Mouse (Mus musculus) G1E-ER4 (cell line): ENCODE data around the gene Mri1. TPM values are rescaled to one million over a fixed set of nuclear protein-coding genes. Genes with fewer than 3 reads are reported as not detected.

ENCODE experiments used
- GATA1 ChIP-seq: IDR thresholded peaks from one replicate; pipeline ENCODE4 v1.8.0; 2012; ENCODE audit warnings: low read length, inconsistent platforms
- polyA plus RNA-seq: library from polyadenylated mRNA; stranded (reverse); fragments of >175 nt; gene quantifications from 2 replicates; pipeline ENCODE4 v1.2.3, GENCODE M21; 2012

The Mri1 gene
- polyA plus RNA-seq, 1 experiment = 105 TPM

- TF ChIP-seq GATA1 = no peak
Observed at GRCm38 (mm10) chr8:84211881-84212563, 45.1 kb downstream of the Mri1 start.

- no peak for TF ChIP-seq GATA1
Observed at GRCm38 (mm10) chr8:84211202-84211601, 45.9 kb downstream of the Mri1 start.

DNA sequence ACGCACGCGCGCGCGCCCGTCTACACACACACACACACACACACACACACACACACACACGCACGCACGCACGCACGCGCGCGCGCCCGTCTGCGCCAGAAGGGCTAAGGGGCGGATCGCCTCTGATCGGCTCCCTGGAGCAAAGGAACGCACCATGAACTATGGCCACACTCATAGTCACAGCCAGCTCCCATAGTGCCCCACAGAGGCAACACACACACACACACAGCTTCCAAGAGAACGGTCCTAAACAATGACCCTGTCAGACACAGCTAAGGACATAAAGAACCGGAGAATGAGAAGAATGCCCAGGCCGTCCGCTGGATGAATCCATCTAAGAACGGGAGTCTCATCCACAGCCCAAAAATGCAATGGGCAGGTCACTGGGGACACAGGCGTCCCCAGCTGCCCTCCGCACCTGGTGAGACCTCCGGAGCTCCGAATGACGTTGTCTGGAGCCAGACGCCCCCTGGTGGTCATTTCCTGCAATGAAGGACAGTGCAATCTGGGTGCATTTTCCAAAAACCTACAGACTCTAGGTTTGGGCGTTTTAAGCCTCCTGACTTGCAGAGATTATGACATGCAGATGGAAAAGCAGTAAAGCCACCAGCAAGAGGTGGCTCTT, 46.8 kb downstream of the Mri1 start:
- no peak for TF ChIP-seq GATA1

DNA sequence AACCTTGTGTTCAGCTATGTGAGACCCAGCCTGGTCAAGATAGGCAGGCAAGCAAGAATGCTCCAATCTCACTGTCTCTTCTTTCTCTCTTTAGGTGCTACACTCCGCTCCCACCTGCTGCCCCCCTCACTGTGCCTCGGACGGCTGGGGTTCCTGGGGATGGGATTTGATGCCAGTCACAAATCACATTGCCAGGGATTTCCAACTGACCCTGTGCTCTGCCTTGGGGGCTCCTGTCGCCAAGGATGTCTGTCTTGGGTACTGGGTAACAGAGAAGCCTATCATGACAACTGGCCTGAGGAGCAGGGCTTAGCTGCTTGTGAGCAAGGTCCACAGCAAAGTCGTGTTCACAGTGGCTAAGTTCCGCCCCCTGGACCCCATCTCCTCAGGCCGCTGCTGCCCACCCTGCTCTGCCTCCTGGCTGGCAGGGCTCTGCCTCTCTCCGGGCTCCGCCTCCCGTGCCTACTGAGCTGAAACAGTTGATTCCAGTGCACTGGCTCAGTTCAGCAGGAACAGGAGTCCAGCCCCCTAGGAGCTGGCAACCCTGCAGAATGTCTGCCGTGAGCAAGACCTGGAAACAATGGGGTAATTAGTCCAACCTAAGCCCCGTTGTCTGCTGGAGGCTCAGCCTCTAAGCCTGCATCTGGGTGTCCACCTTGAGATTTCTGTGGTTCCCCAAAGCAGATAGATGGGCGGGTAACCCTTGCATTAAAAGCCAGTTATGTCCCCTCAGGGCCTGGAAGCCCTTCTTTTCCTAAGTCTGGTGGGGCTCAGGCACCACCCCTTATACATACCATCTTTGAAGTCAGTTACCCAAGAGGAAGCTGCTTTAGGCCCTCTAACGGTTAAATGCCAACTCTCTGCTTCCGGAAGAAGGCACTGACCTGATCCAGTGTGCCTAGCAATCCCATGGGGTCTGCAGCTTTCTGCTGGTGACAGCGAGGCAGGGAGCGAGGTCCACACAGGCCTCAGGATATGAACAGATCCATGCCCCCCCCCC, 48.4 kb downstream of the Mri1 start:
- no peak for TF ChIP-seq GATA1

GRCm38 (mm10) chr8:84207811-84208210, 49.3 kb downstream of the Mri1 start:
- TF ChIP-seq GATA1 = no peak

DNA sequence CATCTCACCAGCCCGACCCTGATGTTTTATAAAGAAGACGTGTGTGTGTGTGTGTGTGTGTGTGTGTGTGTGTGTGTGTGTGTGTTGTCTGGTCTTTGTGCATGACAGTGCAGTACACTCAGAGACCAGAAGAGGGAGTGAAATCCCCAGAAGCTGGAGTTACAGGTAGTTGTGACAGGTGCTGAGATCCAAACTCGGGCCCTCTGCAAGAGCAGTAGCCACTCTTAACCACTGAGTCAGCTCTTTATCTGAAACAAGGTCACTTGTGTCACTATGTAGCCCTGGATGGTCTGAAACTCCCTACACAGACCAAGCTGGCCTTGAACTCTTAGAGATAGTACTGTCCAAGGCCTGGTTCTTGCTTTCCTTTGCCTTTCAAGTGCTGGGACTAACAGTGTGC, 50.5 kb downstream of the Mri1 start:
- TF ChIP-seq GATA1 = no peak

GRCm38 (mm10) chr8:84205073-84205472, 52.1 kb downstream of the Mri1 start:
- TF ChIP-seq GATA1 = no peak

DNA sequence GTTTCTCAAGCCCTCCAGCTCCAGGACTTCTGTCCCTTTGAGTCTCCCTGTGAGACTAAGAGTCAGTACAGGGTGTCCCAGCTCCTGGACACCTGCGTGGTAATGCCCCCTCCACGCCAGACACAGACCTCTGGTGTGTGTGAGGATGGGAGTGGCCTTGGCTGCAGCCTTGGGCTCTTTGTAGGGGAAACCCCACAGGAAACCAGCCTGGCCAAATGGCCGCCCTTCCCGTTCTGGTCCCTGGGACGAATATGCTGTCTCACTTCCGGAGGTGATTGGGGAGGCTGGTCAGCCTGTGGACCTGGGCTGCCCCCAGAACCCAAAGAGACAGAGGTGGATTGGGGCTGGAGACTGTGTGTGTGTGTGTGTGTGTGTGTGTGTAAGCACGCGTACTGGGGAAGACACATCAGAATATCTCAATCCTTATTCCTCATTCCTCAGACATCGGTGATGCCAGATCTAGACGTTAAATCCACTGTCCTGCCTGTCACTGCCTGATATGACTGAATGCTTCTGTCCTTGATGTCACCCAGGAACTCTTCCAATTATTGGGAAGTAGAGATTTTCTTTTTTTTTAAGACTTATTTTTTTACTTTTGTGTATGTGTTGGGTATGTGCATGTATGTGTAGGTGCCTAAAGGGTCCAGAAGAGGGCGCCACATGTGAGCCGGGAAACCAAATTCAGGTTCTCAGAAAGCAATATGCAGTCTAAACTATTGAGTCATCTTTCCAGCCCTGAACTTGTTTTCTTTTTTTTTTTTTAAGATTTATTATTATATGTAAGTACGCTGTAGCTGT, 53.0 kb downstream of the Mri1 start:
- no peak for TF ChIP-seq GATA1

DNA sequence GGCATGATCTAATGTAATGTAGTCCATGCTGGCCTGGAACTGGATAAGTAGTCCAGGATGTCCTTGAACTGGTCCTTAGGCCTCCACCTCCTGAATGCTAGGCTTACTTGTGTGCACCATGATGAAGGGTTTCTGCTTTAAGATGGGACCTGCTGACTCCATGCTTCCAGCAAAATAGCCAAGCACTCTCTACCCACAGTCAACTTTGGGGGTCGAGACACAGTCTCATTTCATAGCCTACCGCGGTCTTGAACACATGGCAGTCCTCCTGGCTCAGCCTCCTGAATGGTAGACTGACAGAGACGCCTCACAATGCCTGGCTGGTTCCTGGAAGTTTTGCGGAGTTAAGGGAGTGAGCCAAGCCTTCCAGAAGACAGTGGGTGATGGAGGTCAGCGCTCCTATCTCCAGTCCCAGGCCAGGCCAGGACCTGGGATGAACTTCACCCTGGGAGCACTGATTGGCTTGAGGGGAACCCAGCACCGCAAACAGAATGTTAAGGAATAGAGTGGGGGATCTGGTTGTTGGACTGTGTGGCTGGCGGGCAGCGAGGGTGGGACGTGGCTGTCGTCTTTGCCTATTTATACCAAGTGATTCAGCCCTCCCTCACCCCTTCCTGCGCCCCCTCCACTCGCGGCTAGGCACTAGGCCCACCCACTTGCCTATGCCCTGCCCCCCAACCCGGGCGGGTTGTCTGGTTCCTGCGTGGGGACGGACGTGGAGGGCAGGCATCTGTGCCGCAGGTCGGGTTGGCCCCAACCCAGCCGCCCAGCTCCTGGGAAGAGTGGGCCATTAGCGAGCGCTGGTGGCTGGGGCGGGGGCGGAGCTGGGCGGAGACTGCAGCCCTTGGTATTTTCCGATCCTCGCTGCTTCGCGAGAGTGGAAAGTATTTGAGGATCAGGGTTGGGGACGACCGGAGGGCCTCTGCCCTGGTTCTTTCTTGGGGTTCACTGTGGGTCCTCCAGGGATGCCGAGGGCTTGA, 53.9 kb downstream of the Mri1 start:
- no peak for TF ChIP-seq GATA1

DNA sequence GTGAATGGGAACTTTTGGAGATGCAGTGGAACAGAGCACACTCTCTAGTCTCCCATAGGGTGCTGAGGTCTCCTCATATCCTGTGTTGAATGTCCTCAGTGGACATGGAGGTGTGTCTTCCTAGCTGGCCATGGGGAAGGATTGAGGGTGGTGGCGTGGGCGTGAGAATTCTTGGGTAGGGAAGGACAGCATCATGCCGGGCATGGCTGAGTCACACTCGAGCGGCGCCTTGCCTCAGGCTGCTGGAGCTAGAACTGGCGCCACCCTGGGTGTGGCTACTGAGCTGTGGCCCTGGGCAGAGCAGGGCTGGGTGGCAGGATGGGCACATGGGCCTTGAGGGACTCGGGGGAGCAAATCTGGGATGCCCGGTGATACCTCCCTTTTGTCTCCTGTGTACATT, 54.7 kb downstream of the Mri1 start:
- TF ChIP-seq GATA1 = no peak

- no peak for TF ChIP-seq GATA1
Observed at GRCm38 (mm10) chr8:84201545-84202245, 55.4 kb downstream of the Mri1 start.

- no peak for TF ChIP-seq GATA1
Observed at GRCm38 (mm10) chr8:84200652-84201544, 56.2 kb downstream of the Mri1 start.

DNA sequence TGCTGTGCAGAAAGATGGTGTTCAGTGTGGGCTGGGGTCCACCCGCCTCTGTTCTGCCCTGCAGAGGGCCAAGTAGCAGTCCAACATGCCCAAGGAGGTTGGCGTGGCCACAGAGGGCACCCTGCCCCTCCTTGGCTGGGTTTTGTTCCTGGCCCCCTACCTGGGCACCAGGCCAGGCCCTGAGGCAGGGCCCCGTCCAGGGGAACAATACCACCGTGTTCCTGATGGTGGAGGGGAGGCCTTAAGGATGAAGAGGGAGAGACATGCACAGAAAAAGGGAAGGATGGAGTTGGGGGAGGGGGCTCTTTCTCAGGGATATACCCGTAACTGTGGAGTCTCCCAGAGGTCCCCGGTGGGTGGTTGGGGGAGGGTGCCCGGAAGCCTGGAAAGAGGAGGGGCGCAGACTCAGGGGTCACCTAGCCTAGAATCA, 57.0 kb downstream of the Mri1 start:
- TF ChIP-seq GATA1 = no peak

Other genes starting within 250 kb of the Mri1 start
- not detected in 2 replicates for gene 2210011C24Rik, start 245.2 kb downstream of the Mri1 start, polyA plus RNA-seq
- gene Palm3, start 235.9 kb downstream of the Mri1 start, polyA plus RNA-seq = 0.29 and 0.55 TPM in 2 replicates
- not detected in 2 replicates for gene Il27ra, start 214.7 kb downstream of the Mri1 start, polyA plus RNA-seq
- gene Rln3, start 212.3 kb downstream of the Mri1 start, polyA plus RNA-seq = not detected in 2 replicates
- gene Gm10643, start 192.2 kb downstream of the Mri1 start, polyA plus RNA-seq = 0.11 TPM in 2 replicates
- 41.0 and 46.3 TPM in 2 replicates for gene Rfx1, start 190.5 kb downstream of the Mri1 start, polyA plus RNA-seq
- gene Dcaf15, start 152.6 kb downstream of the Mri1 start, polyA plus RNA-seq = 60.0 and 74.5 TPM in 2 replicates
- 0.02 and 0.03 TPM in 2 replicates for gene Podnl1, start 131.3 kb downstream of the Mri1 start, polyA plus RNA-seq
- gene Cc2d1a, start 109.4 kb downstream of the Mri1 start, polyA plus RNA-seq = 18.0 and 21.2 TPM in 2 replicates
- gene 4930432K21Rik, start 109.3 kb downstream of the Mri1 start, polyA plus RNA-seq = 0.19 and 0.22 TPM in 2 replicates
- gene Nanos3, start 72.1 kb downstream of the Mri1 start, polyA plus RNA-seq = not detected in 2 replicates
- gene Zswim4, start 20.3 kb downstream of the Mri1 start, polyA plus RNA-seq = 8.9 and 14.2 TPM in 2 replicates
- 251 and 389 TPM in 2 replicates for gene D8Ertd738e, start 7.6 kb downstream of the Mri1 start, polyA plus RNA-seq
- gene Ccdc130, start 13.1 kb upstream of the Mri1 start, polyA plus RNA-seq = 7.2 and 14.1 TPM in 2 replicates
- 50.9 and 74.9 TPM in 2 replicates for gene Cacna1a, start 131.1 kb upstream of the Mri1 start, polyA plus RNA-seq